Mouse (Mus musculus) brain, embryonic 18.5 days (tissue): ENCODE measurements around the gene Psip1.
"Not testable (repeated sequence)": the region's sequence is repeated elsewhere in the genome, so short reads cannot be mapped to it uniquely, and the experiment has no call there.

ENCODE experiments used
- DNase-seq: peaks from one replicate; pipeline ENCODE4 v3.0.0-alpha.2; 2012; ENCODE audit warnings: low read depth, low spot score

Gene Psip1

DNA sequence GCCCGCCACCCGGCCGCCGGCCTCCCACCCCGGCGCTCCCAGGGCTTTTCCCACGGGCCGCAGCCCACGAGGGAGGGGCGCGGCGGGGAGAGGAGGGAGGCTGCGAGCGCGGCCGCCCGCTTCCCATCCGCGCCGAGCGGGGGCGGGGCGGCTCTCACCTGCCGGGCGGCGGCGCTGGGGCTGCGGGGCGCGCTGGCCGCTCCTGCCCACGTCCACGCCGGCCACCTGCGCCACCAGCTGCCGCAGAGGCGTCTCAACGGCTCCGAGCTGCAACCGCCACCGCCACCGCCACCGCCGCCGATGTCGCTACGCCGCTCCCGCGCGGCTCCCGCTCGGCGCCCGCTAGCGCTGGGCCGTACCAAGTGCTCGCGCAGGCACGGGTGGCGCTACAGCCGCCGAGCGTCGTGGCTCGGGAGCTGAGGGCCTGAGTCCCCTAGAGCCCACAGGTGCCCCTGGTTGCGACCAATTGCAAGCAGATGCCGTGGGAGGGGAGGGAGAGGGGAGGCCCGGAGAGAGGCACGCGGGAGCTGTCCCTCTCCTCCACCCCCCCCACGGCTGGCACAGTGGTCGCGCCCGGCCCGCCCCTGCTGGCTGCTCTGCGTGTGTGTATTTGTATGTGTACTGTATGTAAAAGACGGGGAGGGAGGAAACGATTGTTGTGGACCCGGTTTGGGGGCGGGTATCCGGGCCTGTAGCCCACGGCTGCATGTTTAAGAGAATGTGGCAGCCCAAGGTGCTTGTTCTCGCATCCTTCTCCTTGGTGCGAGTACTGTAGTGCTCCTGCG is at the start of gene Psip1:
Gene Psip1 (minus strand): TSS at position 343 of the 785 bp plus-strand sequence.
- peak; percentile 76 for DNase-seq

- no peak for DNase-seq
These were observed 47.8 kb upstream of the Psip1 start for GRCm38 (mm10) chr4:83534024-83534423.

- no peak for DNase-seq
These were observed 47.1 kb upstream of the Psip1 start for GRCm38 (mm10) chr4:83533168-83533911.

- DNase-seq: not testable (repeated sequence)
These were observed 43.8 kb upstream of the Psip1 start for GRCm38 (mm10) chr4:83530060-83530459.

- DNase-seq: no peak
These were observed 41.7 kb upstream of the Psip1 start for GRCm38 (mm10) chr4:83527921-83528320.

- DNase-seq: no peak
These were observed 40.7 kb upstream of the Psip1 start for GRCm38 (mm10) chr4:83526988-83527334.

- no peak for DNase-seq
These were observed 40.2 kb upstream of the Psip1 start for GRCm38 (mm10) chr4:83526270-83526987.

GRCm38 (mm10) chr4:83525690-83526055 is 39.4 kb upstream of the Psip1 start:
- no peak for DNase-seq

DNA sequence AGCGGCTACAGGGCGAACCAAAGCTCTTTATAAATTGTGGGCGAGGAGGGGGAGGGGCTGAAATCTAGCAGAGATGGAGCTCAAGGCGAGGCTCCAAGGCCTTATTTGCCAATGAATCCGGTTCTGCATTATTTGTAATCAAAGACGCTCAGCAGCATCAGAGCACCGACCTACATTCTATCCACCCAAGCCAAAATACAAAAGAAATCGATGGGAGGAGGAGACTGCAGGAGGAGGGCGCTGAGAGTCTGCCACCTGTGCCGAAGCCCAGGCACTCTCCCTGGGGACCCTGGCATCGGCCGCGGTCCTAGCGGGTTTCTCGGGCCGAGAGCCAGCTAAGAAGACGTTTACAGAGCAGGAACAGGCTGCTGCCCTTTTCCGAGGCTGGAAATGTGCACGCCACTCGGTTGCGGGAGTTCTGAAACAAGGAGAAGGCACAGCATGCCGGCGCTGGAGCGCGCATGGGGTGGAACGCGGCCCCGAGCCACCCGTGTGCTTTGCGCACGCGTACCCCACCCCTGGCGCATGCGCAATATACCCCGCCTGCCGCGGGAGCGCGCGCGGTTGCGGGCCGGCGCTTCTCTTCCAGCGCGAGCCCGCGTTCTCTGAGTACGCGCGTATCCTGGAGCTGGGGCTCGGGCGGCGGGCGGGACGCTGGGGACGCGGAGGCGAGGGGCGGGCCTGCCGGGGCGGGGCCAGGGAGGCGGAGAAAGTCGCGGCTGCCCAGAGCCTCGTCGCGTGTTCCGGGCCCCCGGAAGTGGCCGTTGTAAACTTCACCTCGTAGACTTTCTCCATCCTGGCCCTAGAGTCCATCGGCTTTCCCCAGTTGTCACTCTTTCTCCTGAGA is 38.8 kb upstream of the Psip1 start, which contains the start of gene Ccdc171:
Gene Ccdc171 (plus strand): TSS at position 703 of the 847 bp plus-strand sequence.
- peak; percentile 91 for DNase-seq

- DNase-seq: no peak
These were observed 38.2 kb upstream of the Psip1 start for GRCm38 (mm10) chr4:83524456-83524842.

DNA sequence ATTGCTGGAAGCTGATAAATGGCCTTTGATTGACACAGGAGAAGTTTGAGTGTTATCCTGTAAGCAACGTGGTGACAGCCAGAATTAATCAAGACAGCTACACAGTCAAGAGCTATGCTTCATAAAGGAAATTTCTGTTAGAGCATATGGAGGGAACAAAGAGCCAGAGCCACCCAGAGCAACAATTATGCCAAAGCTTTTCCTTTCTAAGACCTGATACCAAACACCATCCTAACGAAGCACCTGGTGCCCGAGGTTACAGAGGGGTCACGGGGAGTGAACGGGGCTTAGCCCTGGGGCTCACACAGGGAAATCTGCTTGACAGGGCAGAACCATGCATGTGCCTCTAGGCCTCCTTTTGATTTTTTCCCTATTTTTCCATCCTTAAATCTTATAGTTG is 35.8 kb upstream of the Psip1 start:
- DNase-seq: no peak

- no peak for DNase-seq
These were observed 34.0 kb upstream of the Psip1 start for GRCm38 (mm10) chr4:83520308-83520707.

DNA sequence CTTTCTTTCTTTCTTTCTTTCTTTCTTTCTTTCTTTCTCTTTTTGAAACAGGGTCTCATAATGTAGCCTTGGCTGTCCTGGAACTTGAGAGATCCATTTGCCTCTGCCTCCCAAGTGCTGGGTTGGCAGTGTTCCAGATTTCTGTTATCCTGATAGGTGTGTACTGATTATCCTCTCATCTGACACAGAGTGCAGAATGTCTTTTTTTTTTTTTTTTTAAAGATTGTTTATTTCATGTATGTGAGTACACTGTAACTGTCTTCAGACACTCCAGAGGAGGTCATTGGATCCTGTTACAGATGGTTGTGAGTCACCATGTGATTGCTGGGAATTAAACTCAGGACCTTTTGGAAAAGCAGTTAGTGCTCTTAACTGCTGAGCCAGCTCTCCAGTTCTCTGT is 33.5 kb upstream of the Psip1 start:
- DNase-seq: no peak

DNA sequence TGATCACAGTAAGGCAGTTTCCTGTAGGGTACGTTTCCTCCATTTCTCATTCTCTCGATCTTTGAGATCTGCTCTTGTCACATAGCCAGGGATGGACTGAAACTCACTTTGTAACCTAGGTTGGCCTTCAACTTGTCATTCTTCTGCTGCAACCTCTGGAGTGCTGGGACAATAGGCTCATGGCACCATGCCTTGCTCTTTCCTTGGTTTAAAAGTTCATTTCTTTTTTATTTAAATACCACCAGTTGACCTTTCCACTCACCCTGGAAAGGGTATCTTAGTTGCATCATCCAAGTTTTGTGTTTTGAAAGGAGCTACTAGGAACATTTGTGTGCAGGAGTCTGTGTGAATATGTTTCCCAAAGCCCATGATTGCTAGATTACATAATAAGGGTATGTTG is 32.9 kb upstream of the Psip1 start:
- DNase-seq: no peak

GRCm38 (mm10) chr4:83516144-83516543 is 29.9 kb upstream of the Psip1 start:
- not testable (repeated sequence) for DNase-seq

- DNase-seq: no peak
These were observed 28.9 kb upstream of the Psip1 start for GRCm38 (mm10) chr4:83514976-83515669.

DNA sequence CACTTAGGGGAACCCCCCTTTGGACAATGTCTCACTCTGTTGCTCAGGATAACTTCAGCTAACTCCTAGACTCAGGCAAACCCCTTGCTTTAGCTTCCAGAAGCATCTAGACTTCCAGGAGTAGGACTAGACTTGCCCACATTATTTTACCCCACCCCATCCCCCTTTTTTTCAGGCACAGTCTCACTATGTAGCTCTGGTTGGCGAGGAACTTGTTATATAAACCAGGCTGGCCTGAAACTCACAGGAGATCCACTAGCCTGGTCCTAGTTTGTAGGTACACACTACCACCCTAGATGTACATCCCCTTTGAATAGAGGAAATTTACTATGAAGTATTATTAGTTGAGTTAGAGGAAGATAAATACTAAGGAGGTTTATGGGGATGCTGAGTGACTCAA is 27.9 kb upstream of the Psip1 start:
- DNase-seq: no peak

DNA sequence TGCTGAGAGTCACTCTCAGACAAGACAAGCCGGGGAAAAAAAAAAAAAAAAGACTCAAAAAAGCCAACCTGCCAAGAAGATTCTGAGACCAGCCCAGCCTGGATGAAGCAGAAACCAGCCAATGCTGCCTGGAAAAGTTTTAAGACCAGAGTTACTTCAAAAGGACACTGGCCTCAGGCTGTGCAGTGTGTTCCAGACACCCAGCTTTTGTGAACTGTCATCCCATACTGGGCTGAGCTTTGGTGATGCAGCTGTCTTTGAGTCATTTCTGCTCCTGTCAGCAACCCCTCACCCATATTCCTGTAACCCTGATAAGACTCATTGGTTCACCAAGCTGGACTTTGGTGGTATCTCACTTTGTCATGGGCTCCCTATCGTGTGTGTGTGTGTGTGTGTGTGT is 26.4 kb upstream of the Psip1 start:
- no peak for DNase-seq

- no peak for DNase-seq
These were observed 26.0 kb upstream of the Psip1 start for GRCm38 (mm10) chr4:83512217-83512616.

GRCm38 (mm10) chr4:83511083-83511482 is 24.8 kb upstream of the Psip1 start:
- no peak for DNase-seq

GRCm38 (mm10) chr4:83509600-83509999 is 23.3 kb upstream of the Psip1 start:
- no peak for DNase-seq
